Mouse (Mus musculus): ENCODE results near the gene Fam122b. TPM values are rescaled to one million over a fixed set of nuclear protein-coding genes. Genes with fewer than 3 reads are reported as not detected.

Fam122b gene
- polyA plus RNA-seq, 1 experiment from 2014 or later = 23.1 TPM

DNA sequence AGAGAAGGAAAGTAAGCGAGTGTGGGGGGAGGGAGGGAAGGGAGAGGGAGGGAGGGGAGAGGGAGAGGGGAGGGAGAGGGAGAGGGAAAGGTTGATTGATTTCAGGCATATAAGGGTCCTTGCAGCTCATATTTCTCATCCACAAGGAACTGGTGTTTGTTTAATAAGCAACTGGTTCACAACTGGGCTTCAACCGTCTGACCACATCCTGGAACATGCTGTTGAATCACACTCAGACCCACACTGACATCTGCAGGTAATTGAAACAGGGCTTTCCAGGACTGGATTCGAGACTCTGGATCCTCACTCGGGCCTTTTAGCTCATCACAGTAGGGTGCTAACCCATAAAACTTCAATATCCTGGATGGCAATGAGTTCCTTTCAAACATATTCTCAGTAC is 35.9 kb downstream of the Fam122b start:
- Histone ChIP-seq H3K4me1 (replicated peaks) (0 out of 2 replicates have a peak, but pooled peaks cover 4% of the 10 kb centered on the region), H3K27ac (peak overlapping the region; percentile 45; the same call in 1 of the 2 replicates), H3K4me2 (no peak overlapping the region), H3K4me3 (no peak overlapping the region), H3K9ac (no peak overlapping the region), H3K27me3 (no peaks in the 10 kb centered on the region), H3K9me3 (replicated peaks) (no peaks in the 10 kb centered on the region), H3K36me3 (no peaks in the 10 kb centered on the region)
- WGBS = 23% methylated on average over 4 of the region's 4 CpGs
- ATAC-seq (replicated peaks; ENCODE audit: insufficient number of reproducible peaks, insufficient read depth, low FRiP score, low read depth) = 0 out of 2 replicates have a peak, but pooled peaks have one; percentile 55

DNA sequence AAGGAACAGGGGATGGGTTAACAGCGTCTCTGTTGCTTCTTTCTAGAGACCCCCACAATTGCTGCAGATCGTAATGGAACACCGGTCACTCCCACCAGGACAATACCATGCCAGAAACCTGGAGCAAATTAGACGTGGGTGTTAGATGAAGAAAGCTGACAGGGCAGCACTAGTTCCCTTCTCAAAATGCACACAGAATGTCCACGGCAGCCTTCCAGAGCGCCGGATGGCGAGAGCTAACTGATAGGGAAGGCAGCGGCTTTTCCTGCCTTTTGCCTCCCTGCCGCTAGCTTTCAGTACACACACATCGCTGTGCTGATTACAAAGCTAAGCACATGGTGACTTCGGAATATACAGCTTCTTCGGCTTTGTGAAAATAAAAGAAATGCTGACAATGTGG is 37.6 kb downstream of the Fam122b start:
- 0 out of 2 replicates have a peak, but pooled peaks cover 4% of the 10 kb centered on the region for H3K4me1 ChIP-seq (replicated peaks)
- H3K9ac ChIP-seq = 0 out of 2 replicates have a peak overlapping the region, but pooled peaks have one; percentile 1
- WGBS = 19% methylated on average over 13 of the region's 13 CpGs
- no peaks in the 10 kb centered on the region for H3K9me3 ChIP-seq (replicated peaks)
- peak overlapping the region; percentile 75 for H3K27ac ChIP-seq
- no peaks in the 10 kb centered on the region for H3K36me3 ChIP-seq
- no peaks in the 10 kb centered on the region for H3K27me3 ChIP-seq
- H3K4me2 ChIP-seq = peak overlapping the region; percentile 46
- peak overlapping the region; percentile 27 for H3K4me3 ChIP-seq
- peak; percentile 55; the same call in 1 of the 2 replicates for ATAC-seq (replicated peaks; ENCODE audit: insufficient number of reproducible peaks, insufficient read depth, low FRiP score, low read depth)

- Histone ChIP-seq H3K27me3 (no peaks in the 10 kb centered on the region), H3K36me3 (no peaks in the 10 kb centered on the region), H3K4me1 (replicated peaks) (no peaks in the 10 kb centered on the region), H3K4me2 (no peak overlapping the region), H3K27ac (peak overlapping the region; percentile 24), H3K4me3 (no peak overlapping the region), H3K9me3 (replicated peaks) (no peaks in the 10 kb centered on the region), H3K9ac (no peak overlapping the region)
- ATAC-seq (replicated peaks; ENCODE audit: insufficient number of reproducible peaks, insufficient read depth, low FRiP score, low read depth) = 0 out of 2 replicates have a peak, but pooled peaks have one; percentile 7
- 49% methylated on average over 6 of the region's 6 CpGs for WGBS
Observed at GRCm38 (mm10) chrX:53224353-53224944, 45.2 kb downstream of the Fam122b start.

DNA sequence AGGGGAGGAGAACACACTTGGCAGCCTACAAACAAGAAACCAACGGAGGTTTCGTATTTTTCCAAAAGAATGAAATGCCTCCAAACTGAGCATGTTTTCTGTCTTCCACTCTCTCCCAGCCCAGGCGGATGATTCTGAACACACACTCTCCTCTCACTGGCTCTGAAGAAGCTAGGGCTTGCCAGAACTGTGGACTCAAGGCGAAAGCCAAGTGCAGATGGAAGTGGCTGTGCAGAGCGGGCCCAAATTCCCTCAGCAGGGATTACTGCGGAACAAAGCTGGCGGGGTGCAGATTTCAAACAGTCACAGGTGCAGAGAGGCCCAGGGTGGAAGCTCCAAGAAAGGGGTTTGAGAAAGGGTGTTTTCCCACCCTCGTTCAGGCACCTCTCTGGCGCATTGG is 48.8 kb downstream of the Fam122b start:
- Histone ChIP-seq H3K9ac (no peak overlapping the region), H3K4me1 (replicated peaks) (no peaks in the 10 kb centered on the region), H3K27me3 (no peaks in the 10 kb centered on the region), H3K9me3 (replicated peaks) (no peaks in the 10 kb centered on the region), H3K27ac (no peak overlapping the region), H3K4me2 (no peak overlapping the region), H3K36me3 (no peaks in the 10 kb centered on the region), H3K4me3 (no peak overlapping the region)
- no peak for ATAC-seq (replicated peaks; ENCODE audit: insufficient number of reproducible peaks, insufficient read depth, low FRiP score, low read depth)
- WGBS = 69% methylated on average over 9 of the region's 9 CpGs

DNA sequence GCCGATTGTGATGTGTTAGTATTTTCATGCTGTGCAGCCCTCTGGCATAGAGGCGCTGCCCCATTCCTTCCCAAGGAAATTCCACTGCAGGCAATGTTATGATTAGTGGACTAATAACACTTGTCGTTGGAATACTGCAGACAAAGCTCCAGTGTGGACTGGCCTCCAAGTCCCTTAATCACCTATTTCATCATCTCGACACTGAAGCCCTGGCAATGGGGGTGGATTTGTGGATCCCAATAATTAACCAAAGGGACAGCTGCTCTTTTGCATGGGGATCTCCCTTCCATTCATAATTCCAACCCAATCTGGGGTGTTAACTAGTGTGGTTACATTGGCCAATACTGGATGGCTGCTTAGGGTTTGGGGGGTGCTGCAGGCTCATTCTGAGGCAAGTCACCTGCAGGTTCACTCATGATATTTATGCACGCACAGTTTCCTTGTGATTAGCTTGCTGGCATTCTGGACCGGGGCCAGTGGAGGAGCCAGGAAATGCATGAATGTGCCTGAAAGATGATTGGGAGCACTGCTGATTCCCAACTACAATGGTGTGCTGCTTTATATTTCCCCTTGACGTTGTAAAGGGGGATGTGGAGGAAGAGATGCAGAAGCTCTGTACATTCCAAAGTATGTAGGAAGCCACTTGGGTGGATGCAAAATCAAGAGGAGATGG is 54.9 kb downstream of the Fam122b start:
- 46% methylated on average over 7 of the region's 7 CpGs for WGBS
- Histone ChIP-seq H3K36me3 (no peaks in the 10 kb centered on the region), H3K4me3 (no peak overlapping the region), H3K27ac (peak overlapping the region; percentile 40), H3K9me3 (replicated peaks) (no peaks in the 10 kb centered on the region), H3K9ac (no peak overlapping the region), H3K4me1 (replicated peaks) (peaks cover 19% of the 10 kb centered on the region), H3K27me3 (no peaks in the 10 kb centered on the region), H3K4me2 (no peak overlapping the region)
- ATAC-seq (replicated peaks; ENCODE audit: insufficient number of reproducible peaks, insufficient read depth, low FRiP score, low read depth) = no peak

- ATAC-seq (replicated peaks; ENCODE audit: insufficient number of reproducible peaks, insufficient read depth, low FRiP score, low read depth) = no peak
- Histone ChIP-seq H3K4me2 (no peak overlapping the region), H3K27ac (peak overlapping the region; percentile 40; the same call in 1 of the 2 replicates), H3K27me3 (no peaks in the 10 kb centered on the region), H3K9ac (no peak overlapping the region), H3K9me3 (replicated peaks) (no peaks in the 10 kb centered on the region), H3K4me1 (replicated peaks) (peaks cover 27% of the 10 kb centered on the region), H3K4me3 (no peak overlapping the region), H3K36me3 (no peaks in the 10 kb centered on the region)
- WGBS = 75% methylated on average over 2 of the region's 2 CpGs
Observed at GRCm38 (mm10) chrX:53213838-53214237, 55.8 kb downstream of the Fam122b start.

DNA sequence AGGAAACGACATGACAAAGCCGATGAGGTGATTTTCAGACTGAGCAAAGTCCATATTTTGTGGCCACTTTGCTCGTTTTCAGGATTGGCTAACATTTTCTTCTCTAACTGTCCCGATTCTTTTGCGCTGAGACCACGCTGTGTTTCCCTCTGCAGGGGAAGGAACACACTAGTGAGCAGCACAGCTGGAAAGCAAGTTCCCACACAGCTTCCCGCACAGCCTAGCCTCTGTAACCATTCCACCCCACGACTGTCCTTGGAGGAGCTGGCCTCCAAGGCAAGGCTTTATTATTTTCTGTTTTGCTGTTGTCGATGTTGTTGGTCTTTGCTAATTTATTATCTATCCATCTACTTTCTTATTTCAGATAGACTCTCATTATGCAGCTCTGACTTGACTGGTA is 57.1 kb downstream of the Fam122b start:
- Histone ChIP-seq H3K4me1 (replicated peaks) (peaks cover 31% of the 10 kb centered on the region), H3K9me3 (replicated peaks) (no peaks in the 10 kb centered on the region), H3K27ac (peak overlapping the region; percentile 81), H3K9ac (no peak overlapping the region), H3K4me2 (no peak overlapping the region), H3K4me3 (no peak overlapping the region), H3K27me3 (no peaks in the 10 kb centered on the region), H3K36me3 (no peaks in the 10 kb centered on the region)
- ATAC-seq (replicated peaks; ENCODE audit: insufficient number of reproducible peaks, insufficient read depth, low FRiP score, low read depth) = no peak
- WGBS = 39% methylated on average over 9 of the region's 9 CpGs

DNA sequence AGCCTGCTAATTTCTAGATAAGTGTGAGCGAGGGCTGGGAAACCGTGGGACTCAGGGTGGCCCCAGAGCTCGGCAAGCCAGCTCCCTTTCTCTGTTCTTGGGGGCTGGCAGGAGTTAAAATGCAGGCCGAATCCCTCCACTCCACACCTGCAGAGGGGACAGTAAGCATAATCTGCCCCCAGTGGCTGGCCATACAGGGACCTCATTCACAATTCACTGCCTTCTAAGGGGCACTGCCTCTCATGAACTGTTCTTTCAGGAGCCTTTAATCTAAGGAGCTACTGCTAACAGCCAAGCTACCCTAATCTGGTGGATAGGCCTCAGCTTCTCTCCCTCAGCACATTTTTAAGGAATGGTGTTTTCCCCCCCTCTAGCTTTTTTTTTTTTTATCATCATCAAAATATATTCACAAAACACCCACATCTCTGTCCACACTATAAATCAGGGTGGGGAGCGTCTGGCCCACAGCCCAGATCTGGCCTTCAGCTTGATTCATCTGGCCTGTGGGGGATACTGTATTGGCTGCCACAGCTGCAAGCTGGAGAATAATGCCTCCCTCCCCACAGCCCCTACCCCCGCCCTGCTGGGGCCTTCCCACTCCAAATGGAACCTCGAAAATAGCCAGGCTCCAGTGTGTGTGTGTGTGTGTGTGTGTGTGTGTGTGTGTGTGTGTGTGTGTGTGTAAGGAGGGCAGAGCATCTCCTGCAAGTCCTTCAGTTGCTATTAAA is 57.7 kb downstream of the Fam122b start:
- H3K36me3 ChIP-seq = no peaks in the 10 kb centered on the region

GRCm38 (mm10) chrX:53209431-53209830 is 60.2 kb downstream of the Fam122b start:
- WGBS = 49% methylated on average over 7 of the region's 7 CpGs
- H3K9ac ChIP-seq = no peak overlapping the region
- ATAC-seq (replicated peaks; ENCODE audit: insufficient number of reproducible peaks, insufficient read depth, low FRiP score, low read depth) = no peak
- H3K4me3 ChIP-seq = no peak overlapping the region
- H3K36me3 ChIP-seq = no peaks in the 10 kb centered on the region
- H3K4me2 ChIP-seq = no peak overlapping the region
- H3K9me3 ChIP-seq (replicated peaks) = no peaks in the 10 kb centered on the region
- peak overlapping the region; percentile 64 for H3K27ac ChIP-seq
- no peaks in the 10 kb centered on the region for H3K27me3 ChIP-seq
- peaks cover 27% of the 10 kb centered on the region for H3K4me1 ChIP-seq (replicated peaks)

More for the DNA sequence above, 57.7 kb downstream of the Fam122b start:
- H3K27ac ChIP-seq = peak overlapping the region; percentile 81
- H3K9me3 ChIP-seq (replicated peaks) = no peaks in the 10 kb centered on the region
- WGBS = 26% methylated on average over 7 of the region's 7 CpGs
- H3K9ac ChIP-seq = no peak overlapping the region
- H3K4me2 ChIP-seq = no peak overlapping the region
- H3K4me1 ChIP-seq (replicated peaks) = peaks cover 31% of the 10 kb centered on the region
- peak; percentile 84 for ATAC-seq (replicated peaks; ENCODE audit: insufficient number of reproducible peaks, insufficient read depth, low FRiP score, low read depth)
- H3K4me3 ChIP-seq = no peak overlapping the region
- H3K27me3 ChIP-seq = no peaks in the 10 kb centered on the region

DNA sequence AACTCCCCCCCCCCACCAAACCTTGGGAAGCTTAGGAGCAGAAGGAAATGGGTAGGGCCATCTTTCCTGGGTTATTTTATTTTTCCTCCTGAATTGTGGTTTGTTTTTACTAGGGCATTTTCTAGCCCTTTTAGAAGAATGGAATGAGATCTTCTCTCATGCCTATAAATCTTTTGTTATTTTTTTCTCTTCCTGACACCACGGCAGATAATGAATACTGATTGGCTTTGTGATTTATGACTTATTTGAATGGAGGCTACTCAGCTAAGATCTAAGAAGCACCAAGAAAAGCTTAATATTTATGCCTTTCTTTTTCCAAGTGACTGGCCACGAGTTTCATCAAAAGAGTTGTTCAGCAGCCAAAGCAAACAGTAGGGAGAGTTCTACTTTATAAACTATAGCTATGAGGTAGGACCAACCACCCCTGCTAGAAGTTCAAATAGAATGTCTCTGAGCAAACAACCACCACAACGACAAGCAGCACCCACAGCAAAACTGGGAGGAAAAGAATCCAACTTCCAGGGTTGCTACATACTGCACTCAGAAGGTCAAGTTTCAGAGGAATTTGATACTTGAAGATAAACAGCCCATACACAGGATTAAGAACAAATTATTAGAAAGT is 64.8 kb downstream of the Fam122b start:
- peaks cover 12% of the 10 kb centered on the region for H3K4me1 ChIP-seq (replicated peaks)
- no peak overlapping the region for H3K9ac ChIP-seq
- H3K4me3 ChIP-seq = no peak overlapping the region
- no peak for ATAC-seq (replicated peaks; ENCODE audit: insufficient number of reproducible peaks, insufficient read depth, low FRiP score, low read depth)
- no peaks in the 10 kb centered on the region for H3K27me3 ChIP-seq
- WGBS = 39% methylated on average over 3 of the region's 3 CpGs
- H3K36me3 ChIP-seq = no peaks in the 10 kb centered on the region
- no peak overlapping the region for H3K27ac ChIP-seq
- no peak overlapping the region for H3K4me2 ChIP-seq
- no peaks in the 10 kb centered on the region for H3K9me3 ChIP-seq (replicated peaks)

DNA sequence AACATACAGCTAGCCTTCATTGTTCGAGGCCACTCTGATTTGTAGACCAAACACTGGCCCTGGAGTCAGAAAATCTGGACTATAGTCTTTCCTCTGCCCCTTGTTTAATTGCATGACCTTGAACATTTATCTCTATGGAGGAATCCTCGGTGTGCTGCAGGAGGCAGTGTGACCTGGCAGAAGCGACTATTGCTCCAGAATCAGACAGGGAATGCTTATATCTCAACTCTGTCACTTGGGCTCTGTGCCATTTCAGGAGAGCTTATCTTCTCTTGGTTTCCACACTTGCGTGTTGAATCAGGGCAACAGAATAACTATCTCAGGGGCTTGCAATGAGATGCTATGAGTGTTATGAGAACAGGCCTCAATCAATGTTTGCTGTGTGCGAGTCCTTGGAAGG is 68.0 kb downstream of the Fam122b start:
- WGBS = 38% methylated on average over 5 of the region's 5 CpGs
- no peak overlapping the region for H3K4me2 ChIP-seq
- H3K4me1 ChIP-seq (replicated peaks) = peaks cover 1% of the 10 kb centered on the region; the same call in 1 of the 2 replicates
- no peak overlapping the region for H3K9ac ChIP-seq
- ATAC-seq (replicated peaks; ENCODE audit: insufficient number of reproducible peaks, insufficient read depth, low FRiP score, low read depth) = no peak
- H3K9me3 ChIP-seq (replicated peaks) = no peaks in the 10 kb centered on the region
- H3K27me3 ChIP-seq = no peaks in the 10 kb centered on the region
- H3K36me3 ChIP-seq = no peaks in the 10 kb centered on the region
- H3K27ac ChIP-seq = peak overlapping the region; percentile 54
- H3K4me3 ChIP-seq = no peak overlapping the region
